Mouse (Mus musculus) stomach, embryonic 16.5 days (tissue): ENCODE data around the gene Clec2e. TPM values are rescaled to one million over a fixed set of nuclear protein-coding genes. Genes with fewer than 3 reads are reported as not detected.
"Not testable (repeated sequence)": the region's sequence is repeated elsewhere in the genome, so short reads cannot be mapped to it uniquely, and the experiment has no call there.

ENCODE experiments used
- ATAC-seq: fragments of 200-750 bp; cut with Nextera tagmentation; 2 replicates; pipeline ENCODE4 v1.8.0; 2017; ENCODE audit warnings: moderate number of reproducible peaks, moderate TSS enrichment; ENCODE audit not compliant: insufficient read depth, low FRiP score
- H3K27ac ChIP-seq: fragments of 300-500 bp; sonication (generic); 2 replicates; pipeline ENCODE4 v1.5.1; 2014; ENCODE audit warnings: low read length
- H3K27me3 ChIP-seq: fragments of 300-500 bp; sonication (generic); 2 replicates; pipeline ENCODE4 v1.6.1; 2014; ENCODE audit warnings: low read length, control low read depth, mixed read lengths; ENCODE audit not compliant: control insufficient read depth, insufficient read depth
- H3K36me3 ChIP-seq: fragments of 300-500 bp; sonication (generic); 2 replicates; pipeline ENCODE4 v1.6.1; 2014; ENCODE audit warnings: low read length; ENCODE audit not compliant: control insufficient read depth, insufficient read depth
- H3K4me1 ChIP-seq: fragments of 300-500 bp; sonication (generic); 2 replicates; pipeline ENCODE4 v1.6.1; 2014; ENCODE audit warnings: low read length, control low read depth, mixed read lengths; ENCODE audit not compliant: control insufficient read depth, insufficient read depth
- H3K4me2 ChIP-seq: fragments of 300-500 bp; sonication (generic); 2 replicates; pipeline ENCODE4 v1.6.1; 2014; ENCODE audit warnings: low read depth, low read length, mixed read lengths
- H3K4me3 ChIP-seq: fragments of 300-500 bp; sonication (generic); replicated peaks from 2 replicates; pipeline ENCODE4 v1.5.1; 2014; ENCODE audit warnings: mild to moderate bottlenecking, low read length
- H3K9ac ChIP-seq: fragments of 300-500 bp; sonication (generic); 2 replicates; pipeline ENCODE4 v1.6.1; 2014; ENCODE audit warnings: low read length
- H3K9me3 ChIP-seq: fragments of 300-500 bp; sonication (generic); replicated peaks from 2 replicates; pipeline ENCODE4 v1.6.1; 2016; ENCODE audit warnings: low read length, control low read depth; ENCODE audit not compliant: control insufficient read depth
- WGBS: fragments of 180-500 bp; shearing (Covaris S2); extraction: QIAGEN DNeasy Blood & Tissue Kit; methylation state at CpG from one replicate; pipeline ENCODE4 v1.1.7; 2014; 5-methylcytosine and 5-hydroxymethylcytosine counted together
- polyA plus RNA-seq: library from polyadenylated mRNA; unstranded; fragments of >200 nt; fragmentation: Nextera tagmentation; extraction: Ambion mirVana; gene quantifications from 2 replicates; pipeline ENCODE4 v1.2.1, GENCODE M21; 2015

Gene Clec2e
- 2.0 and 2.4 TPM in 2 replicates for polyA plus RNA-seq

GRCm38 (mm10) chr6:129100794-129101193, at the start of gene Clec2e:
Gene Clec2e (minus strand): TSS chr6:129100913.
- H3K4me1 ChIP-seq, H3K27ac ChIP-seq, ATAC-seq, H3K36me3 ChIP-seq, H3K9me3 ChIP-seq, H3K27me3 ChIP-seq, H3K9ac ChIP-seq, H3K4me2 ChIP-seq, H3K4me3 ChIP-seq: not testable (repeated sequence)
- 41% methylated on average over 1 of the region's 1 CpGs for WGBS

- H3K9ac ChIP-seq = no peak overlapping the region
- 93% methylated on average over 2 of the region's 2 CpGs for WGBS
Measured at GRCm38 (mm10) chr6:129146812-129147211, 46.1 kb upstream of the Clec2e start.

GRCm38 (mm10) chr6:129132604-129133341, 32.1 kb upstream of the Clec2e start:
- ATAC-seq = no peak
- no peaks in the 10 kb centered on the region for H3K36me3 ChIP-seq
- 77% methylated on average over 4 of the region's 4 CpGs for WGBS
- no peak overlapping the region for H3K4me3 ChIP-seq
- no peaks in the 10 kb centered on the region for H3K27me3 ChIP-seq
- no peak overlapping the region for H3K4me2 ChIP-seq
- no peak overlapping the region for H3K27ac ChIP-seq
- H3K4me1 ChIP-seq = no peaks in the 10 kb centered on the region
- H3K9me3 ChIP-seq = no peaks in the 10 kb centered on the region
- H3K9ac ChIP-seq = no peak overlapping the region

More at GRCm38 (mm10) chr6:129146812-129147211, 46.1 kb upstream of the Clec2e start:
- H3K27ac ChIP-seq = no peak overlapping the region
- ATAC-seq = no peak
- no peak overlapping the region for H3K4me3 ChIP-seq
- H3K9me3 ChIP-seq = no peaks in the 10 kb centered on the region
- no peaks in the 10 kb centered on the region for H3K36me3 ChIP-seq
- no peaks in the 10 kb centered on the region for H3K27me3 ChIP-seq
- no peak overlapping the region for H3K4me2 ChIP-seq
- H3K4me1 ChIP-seq = no peaks in the 10 kb centered on the region

GRCm38 (mm10) chr6:129126861-129127260, 26.1 kb upstream of the Clec2e start:
- H3K27ac ChIP-seq = no peak overlapping the region
- ATAC-seq = no peak
- H3K4me1 ChIP-seq = no peaks in the 10 kb centered on the region
- no peak overlapping the region for H3K4me2 ChIP-seq
- H3K9me3 ChIP-seq = no peaks in the 10 kb centered on the region
- no peaks in the 10 kb centered on the region for H3K36me3 ChIP-seq
- no peaks in the 10 kb centered on the region for H3K27me3 ChIP-seq
- H3K4me3 ChIP-seq = no peak overlapping the region
- H3K9ac ChIP-seq = no peak overlapping the region

GRCm38 (mm10) chr6:129124531-129124930, 23.8 kb upstream of the Clec2e start:
- ATAC-seq = not testable (repeated sequence)

GRCm38 (mm10) chr6:129116223-129116622, 15.5 kb upstream of the Clec2e start:
- Histone ChIP-seq H3K36me3 (no peaks in the 10 kb centered on the region), H3K27me3 (no peaks in the 10 kb centered on the region), H3K4me3 (no peak overlapping the region)

More at GRCm38 (mm10) chr6:129124531-129124930, 23.8 kb upstream of the Clec2e start:
- not testable (repeated sequence) for H3K4me2 ChIP-seq, H3K4me3 ChIP-seq, H3K27ac ChIP-seq, H3K9ac ChIP-seq, H3K9me3 ChIP-seq, H3K36me3 ChIP-seq, H3K27me3 ChIP-seq, H3K4me1 ChIP-seq

GRCm38 (mm10) chr6:129114237-129114636, 13.5 kb upstream of the Clec2e start:
- not testable (repeated sequence) for H3K27me3 ChIP-seq, H3K27ac ChIP-seq, H3K4me3 ChIP-seq, H3K36me3 ChIP-seq, H3K4me2 ChIP-seq, H3K9ac ChIP-seq, H3K4me1 ChIP-seq, ATAC-seq, H3K9me3 ChIP-seq
- 85% methylated on average over 3 of the region's 3 CpGs for WGBS

More at GRCm38 (mm10) chr6:129116223-129116622, 15.5 kb upstream of the Clec2e start:
- Histone ChIP-seq H3K27ac (no peak overlapping the region), H3K4me2 (no peak overlapping the region), H3K9me3 (no peaks in the 10 kb centered on the region), H3K4me1 (peaks cover 4% of the 10 kb centered on the region; the same call in 1 of the 2 replicates), H3K9ac (no peak overlapping the region)
- ATAC-seq = no peak
- 93% methylated on average over 3 of the region's 3 CpGs for WGBS

GRCm38 (mm10) chr6:129113769-129114168, 13.1 kb upstream of the Clec2e start:
- no peak overlapping the region for H3K27ac ChIP-seq
- no peak overlapping the region for H3K9ac ChIP-seq
- H3K4me1 ChIP-seq = peaks cover 4% of the 10 kb centered on the region; the same call in 1 of the 2 replicates
- H3K36me3 ChIP-seq = no peaks in the 10 kb centered on the region
- WGBS = 18% methylated on average over 1 of the region's 1 CpGs
- H3K9me3 ChIP-seq = no peaks in the 10 kb centered on the region
- H3K4me2 ChIP-seq = no peak overlapping the region
- H3K4me3 ChIP-seq = no peak overlapping the region
- ATAC-seq = no peak
- no peaks in the 10 kb centered on the region for H3K27me3 ChIP-seq

- Histone ChIP-seq H3K9me3 (no peaks in the 10 kb centered on the region), H3K27me3 (no peaks in the 10 kb centered on the region), H3K27ac (no peak overlapping the region), H3K4me2 (no peak overlapping the region), H3K4me1 (peaks cover 4% of the 10 kb centered on the region; the same call in 1 of the 2 replicates), H3K36me3 (no peaks in the 10 kb centered on the region), H3K9ac (no peak overlapping the region), H3K4me3 (no peak overlapping the region)
- no peak for ATAC-seq
- 89% methylated on average over 1 of the region's 1 CpGs for WGBS
Measured at GRCm38 (mm10) chr6:129113030-129113673, 12.4 kb upstream of the Clec2e start.
